ENCODE assay signal across 19 mouse cellular contexts in genomic region chr1:156221327-156221726, GRCm38 (mm10). TPM values are rescaled to one million over a fixed set of nuclear protein-coding genes. Genes with fewer than 3 reads are reported as not detected.
DNase-seq lines count a peak whose midpoint lies in the region; ATAC-seq and TF ChIP-seq lines count a peak whose summit lies in the region.
"Had no signal": no experiment of that assay in that cellular context is flagged by ENCODE, and none has a peak within 500 bp of the region (broad histone marks: within the 10 kb centered on the region; RNA-seq: fewer than 3 reads in every experiment).

No protein-coding gene starts in this region.

- no peaks in the 10 kb centered on the region for H3K9me3 ChIP-seq in hindbrain, embryonic 11.5 days (ENCODE audit: control insufficient read depth, low read length)
- no peaks in the 10 kb centered on the region for H3K9me3 ChIP-seq in hindbrain, embryonic 13.5 days
- no peaks in the 10 kb centered on the region for H3K9me3 ChIP-seq in embryonic facial prominence, embryonic 10.5 days
- no peaks in the 10 kb centered on the region for H3K9me3 ChIP-seq in intestine, postnatal 0 days (ENCODE audit: control insufficient read depth)
- H3K9me3 ChIP-seq in liver, embryonic 11.5 days (ENCODE audit: control insufficient read depth, low read length) = no peaks in the 10 kb centered on the region
- H3K9me3 ChIP-seq: embryonic facial prominence, embryonic 13.5 days; forebrain, embryonic 13.5 days had no signal

- H3K27me3 ChIP-seq in hindbrain, embryonic 11.5 days (ENCODE audit: control insufficient read depth, insufficient read depth, low read length) = no peaks in the 10 kb centered on the region
- no peaks in the 10 kb centered on the region for H3K27me3 ChIP-seq in hindbrain, embryonic 13.5 days
- H3K27me3 ChIP-seq in embryonic facial prominence, embryonic 10.5 days (replicated peaks; ENCODE audit: low read depth, poor library complexity, severe bottlenecking) = no peaks in the 10 kb centered on the region
- no peaks in the 10 kb centered on the region for H3K27me3 ChIP-seq in intestine, postnatal 0 days (replicated peaks; ENCODE audit: control insufficient read depth, insufficient read depth, low read length)
- no peaks in the 10 kb centered on the region for H3K27me3 ChIP-seq in liver, embryonic 11.5 days (replicated peaks; ENCODE audit: control insufficient read depth, insufficient read depth, low read length)
- H3K27me3 ChIP-seq: CH12.LX; embryonic facial prominence, embryonic 13.5 days; forebrain, embryonic 13.5 days; Patski had no signal

- TF ChIP-seq CTCF in intestine, postnatal 0 days (IDR thresholded peaks at IDR 0.05; ENCODE audit: low read depth) = no peak

- no peaks in the 10 kb centered on the region for H3K36me3 ChIP-seq in hindbrain, embryonic 11.5 days (ENCODE audit: control insufficient read depth, insufficient read depth, low read length)
- no peaks in the 10 kb centered on the region for H3K36me3 ChIP-seq in hindbrain, embryonic 13.5 days
- H3K36me3 ChIP-seq in embryonic facial prominence, embryonic 10.5 days (replicated peaks) = no peaks in the 10 kb centered on the region
- H3K36me3 ChIP-seq in intestine, postnatal 0 days (ENCODE audit: control insufficient read depth, insufficient read depth) = no peaks in the 10 kb centered on the region
- no peaks in the 10 kb centered on the region for H3K36me3 ChIP-seq in liver, embryonic 11.5 days (ENCODE audit: control insufficient read depth, insufficient read depth, low read length)
- H3K36me3 ChIP-seq: embryonic facial prominence, embryonic 13.5 days had no signal

- no peak for DNase-seq in hindbrain, embryonic 11.5 days (ENCODE audit: low spot score)
- no peak for DNase-seq in embryonic facial prominence, embryonic 10.5 days (ENCODE audit: low spot score)
- no peak for DNase-seq in liver, embryonic 11.5 days (ENCODE audit: low spot score)
- DNase-seq in cerebellum, postnatal 4 days (ENCODE audit: low spot score in 2 of 2) = no peak
- DNase-seq: adrenal gland, adult 2 months; cerebellum, adult 9-11 months; heart, postnatal 14 days; lung, adult 18-20 months; spleen, adult 18-20 months had no signal

- 18% methylated on average over 2 of the region's 2 CpGs for WGBS in hindbrain, embryonic 11.5 days
- WGBS in hindbrain, embryonic 13.5 days = 9% methylated on average over 2 of the region's 2 CpGs
- 25% methylated on average over 2 of the region's 2 CpGs for WGBS in embryonic facial prominence, embryonic 10.5 days
- WGBS in intestine, postnatal 0 days = 58% methylated on average over 2 of the region's 2 CpGs
- 54% methylated on average over 2 of the region's 2 CpGs for WGBS in liver, embryonic 11.5 days

- no peak overlapping the region for H3K4me2 ChIP-seq in hindbrain, embryonic 11.5 days (replicated peaks; ENCODE audit: low read depth, low read length)
- H3K4me2 ChIP-seq in hindbrain, embryonic 13.5 days = no peak overlapping the region
- no peak overlapping the region for H3K4me2 ChIP-seq in intestine, postnatal 0 days (replicated peaks; ENCODE audit: low read depth)
- no peak overlapping the region for H3K4me2 ChIP-seq in liver, embryonic 11.5 days
- H3K4me2 ChIP-seq: embryonic facial prominence, embryonic 13.5 days; forebrain, embryonic 13.5 days had no signal

- ATAC-seq in hindbrain, embryonic 11.5 days (ENCODE audit: low FRiP score) = 0 out of 2 replicates have a peak, but pooled peaks have one; percentile 7
- ATAC-seq in hindbrain, embryonic 13.5 days (ENCODE audit: low FRiP score) = no peak; the same call in 1 of the 2 replicates
- ATAC-seq in intestine, postnatal 0 days = 0 out of 2 replicates have a peak, but pooled peaks have one; percentile 25
- no peak for ATAC-seq in liver, embryonic 11.5 days (replicated peaks; ENCODE audit: low FRiP score)
- ATAC-seq in erythroblast, adult 5-6 weeks (replicated peaks; ENCODE audit: low FRiP score, poor library complexity, severe bottlenecking) = no peak
- ATAC-seq: forebrain, embryonic 13.5 days; Patski had no signal

- H3K4me3 ChIP-seq in hindbrain, embryonic 11.5 days (ENCODE audit: low read depth, low read length) = no peak overlapping the region
- H3K4me3 ChIP-seq in hindbrain, embryonic 13.5 days = no peak overlapping the region
- H3K4me3 ChIP-seq in embryonic facial prominence, embryonic 10.5 days = no peak overlapping the region
- H3K4me3 ChIP-seq in intestine, postnatal 0 days (ENCODE audit: low read depth, low read length) = no peak overlapping the region
- H3K4me3 ChIP-seq in liver, embryonic 11.5 days (ENCODE audit: low read depth, low read length) = no peak overlapping the region
- H3K4me3 ChIP-seq: embryonic facial prominence, embryonic 13.5 days; forebrain, embryonic 13.5 days had no signal

- H3K27ac ChIP-seq in hindbrain, embryonic 11.5 days (ENCODE audit: low read depth, low read length) = no peak overlapping the region
- no peak overlapping the region; the same call in 1 of the 2 replicates for H3K27ac ChIP-seq in hindbrain, embryonic 13.5 days
- H3K27ac ChIP-seq in embryonic facial prominence, embryonic 10.5 days (replicated peaks) = peak overlapping the region; percentile 35; the same call in 1 of the 2 replicates
- no peak overlapping the region; the same call in 1 of the 2 replicates for H3K27ac ChIP-seq in intestine, postnatal 0 days (ENCODE audit: low read depth, low read length)
- H3K27ac ChIP-seq in liver, embryonic 11.5 days (ENCODE audit: low read depth, low read length) = peak overlapping the region; percentile 80; the same call in 1 of the 2 replicates
- H3K27ac ChIP-seq: embryonic facial prominence, embryonic 13.5 days; forebrain, embryonic 13.5 days; stomach, postnatal 0 days had no signal

- H3K9ac ChIP-seq in hindbrain, embryonic 11.5 days (ENCODE audit: low read depth, low read length) = no peak overlapping the region
- no peak overlapping the region for H3K9ac ChIP-seq in hindbrain, embryonic 13.5 days
- no peak overlapping the region for H3K9ac ChIP-seq in intestine, postnatal 0 days (ENCODE audit: low read depth, low read length)
- H3K9ac ChIP-seq in liver, embryonic 11.5 days (ENCODE audit: low read depth, low read length) = no peak overlapping the region
- H3K9ac ChIP-seq: embryonic facial prominence, embryonic 13.5 days; forebrain, embryonic 13.5 days had no signal

- peaks cover 4% of the 10 kb centered on the region for H3K4me1 ChIP-seq in hindbrain, embryonic 11.5 days (replicated peaks; ENCODE audit: control insufficient read depth, insufficient read depth, low read length)
- peaks cover 28% of the 10 kb centered on the region for H3K4me1 ChIP-seq in hindbrain, embryonic 13.5 days (replicated peaks)
- peaks cover 21% of the 10 kb centered on the region for H3K4me1 ChIP-seq in embryonic facial prominence, embryonic 10.5 days
- H3K4me1 ChIP-seq in intestine, postnatal 0 days (replicated peaks; ENCODE audit: control insufficient read depth, insufficient read depth, low read length) = peaks cover 6% of the 10 kb centered on the region; the same call in 1 of the 2 replicates
- H3K4me1 ChIP-seq in liver, embryonic 11.5 days (replicated peaks; ENCODE audit: control insufficient read depth, insufficient read depth, low read length) = peaks cover 55% of the 10 kb centered on the region

RNA-seq across cellular contexts. Expression of gene Fam163a, which starts 16.5 kb away (rescaled TPM):
- polyA plus RNA-seq in hindbrain, embryonic 11.5 days (2014; fragmentation: Nextera tagmentation; extraction: Ambion mirVana) = 5.4 and 5.7 TPM in 2 replicates
- polyA plus RNA-seq in hindbrain, embryonic 13.5 days (2015; fragmentation: Nextera tagmentation; extraction: Ambion mirVana) = 4.3 and 6.4 TPM in 2 replicates
- 1.6 and 2.5 TPM in 2 replicates for polyA plus RNA-seq in embryonic facial prominence, embryonic 10.5 days (2016; fragmentation: Nextera tagmentation; extraction: Ambion mirVana)
- 1.6 and 1.8 TPM in 2 replicates for polyA plus RNA-seq in intestine, postnatal 0 days (2015; fragmentation: Nextera tagmentation; extraction: Ambion mirVana)
- 0.26 and 0.43 TPM in 2 replicates for polyA plus RNA-seq in liver, embryonic 11.5 days (2014; fragmentation: Nextera tagmentation; extraction: Ambion mirVana)
- total RNA-seq in erythroblast, adult 5-6 weeks (2015; ENCODE audit: low replicate concordance) = not detected in 2 replicates
- not detected in 2 replicates for total RNA-seq in erythroblast, adult 5-6 weeks (2017; ENCODE audit: low replicate concordance)
- total RNA-seq: CH12.LX; gastrocnemius, adult 8-10 months; megakaryocyte progenitor cell, adult 5-6 weeks had no signal
- polyA plus RNA-seq: Patski had no signal

Comparison
In these comparisons a context has a peak if more than half of its experiments do, and no peak if none do; other contexts are left out.
1. ATAC-seq: peak in hindbrain, embryonic 11.5 days (single experiment) and intestine, postnatal 0 days (single experiment); none in hindbrain, embryonic 13.5 days (single experiment), liver, embryonic 11.5 days (single experiment) and erythroblast, adult 5-6 weeks (single experiment).
2. H3K27ac ChIP-seq: peak in embryonic facial prominence, embryonic 10.5 days (single experiment) and liver, embryonic 11.5 days (single experiment); none in hindbrain, embryonic 11.5 days (single experiment), hindbrain, embryonic 13.5 days (single experiment) and intestine, postnatal 0 days (single experiment).